Mouse (Mus musculus): Measurements from ENCODE around the gene Plekhh2. TPM values are rescaled to one million over a fixed set of nuclear protein-coding genes. Genes with fewer than 3 reads are reported as not detected.

The Plekhh2 gene
- total RNA-seq, 2 experiments from 2014 or later = 0.32 TPM; not detected in 1

GRCm38 (mm10) chr17:84603202-84603627 is 91.5 kb downstream of the Plekhh2 start:
- no peak for ATAC-seq (replicated peaks; ENCODE audit: poor library complexity, severe bottlenecking)

- ATAC-seq (replicated peaks; ENCODE audit: poor library complexity, severe bottlenecking) = no peak
Measured at GRCm38 (mm10) chr17:84603709-84604420, 92.2 kb downstream of the Plekhh2 start.

GRCm38 (mm10) chr17:84606976-84607375 is 95.3 kb downstream of the Plekhh2 start:
- ATAC-seq (replicated peaks; ENCODE audit: poor library complexity, severe bottlenecking) = no peak

- ATAC-seq (replicated peaks; ENCODE audit: poor library complexity, severe bottlenecking) = peak; percentile 83
Measured at GRCm38 (mm10) chr17:84607617-84608016, 95.9 kb downstream of the Plekhh2 start.

GRCm38 (mm10) chr17:84608606-84609005 is 96.9 kb downstream of the Plekhh2 start:
- no peak for ATAC-seq (replicated peaks; ENCODE audit: poor library complexity, severe bottlenecking)

- no peak for ATAC-seq (replicated peaks; ENCODE audit: poor library complexity, severe bottlenecking)
Measured at GRCm38 (mm10) chr17:84611500-84611899, 99.8 kb downstream of the Plekhh2 start.

GRCm38 (mm10) chr17:84611971-84612370 is 100.3 kb downstream of the Plekhh2 start:
- peak; percentile 56; the same call in 1 of the 2 replicates for ATAC-seq (replicated peaks; ENCODE audit: poor library complexity, severe bottlenecking)

- ATAC-seq (replicated peaks; ENCODE audit: poor library complexity, severe bottlenecking) = no peak
Measured at GRCm38 (mm10) chr17:84615811-84616210, 104.1 kb downstream of the Plekhh2 start.

GRCm38 (mm10) chr17:84616526-84617074 is 104.9 kb downstream of the Plekhh2 start:
- ATAC-seq (replicated peaks; ENCODE audit: poor library complexity, severe bottlenecking) = no peak

- ATAC-seq (replicated peaks; ENCODE audit: poor library complexity, severe bottlenecking) = no peak
Measured at GRCm38 (mm10) chr17:84617953-84618352, 106.3 kb downstream of the Plekhh2 start.

- ATAC-seq (replicated peaks; ENCODE audit: poor library complexity, severe bottlenecking) = peak; percentile 80
Measured at GRCm38 (mm10) chr17:84619112-84619511, 107.4 kb downstream of the Plekhh2 start.

GRCm38 (mm10) chr17:84620076-84620475 is 108.4 kb downstream of the Plekhh2 start:
- no peak for ATAC-seq (replicated peaks; ENCODE audit: poor library complexity, severe bottlenecking)

- ATAC-seq (replicated peaks; ENCODE audit: poor library complexity, severe bottlenecking) = peak; percentile 33; the same call in 1 of the 2 replicates
Measured at GRCm38 (mm10) chr17:84620610-84621009, 108.9 kb downstream of the Plekhh2 start.

- no peak for ATAC-seq (replicated peaks; ENCODE audit: poor library complexity, severe bottlenecking)
Measured at GRCm38 (mm10) chr17:84621209-84621608, 109.5 kb downstream of the Plekhh2 start.

GRCm38 (mm10) chr17:84622028-84622427 is 110.3 kb downstream of the Plekhh2 start:
- no peak for ATAC-seq (replicated peaks; ENCODE audit: poor library complexity, severe bottlenecking)

GRCm38 (mm10) chr17:84622873-84623272 is 111.2 kb downstream of the Plekhh2 start:
- no peak for ATAC-seq (replicated peaks; ENCODE audit: poor library complexity, severe bottlenecking)

- ATAC-seq (replicated peaks; ENCODE audit: poor library complexity, severe bottlenecking) = peak; percentile 97
Measured at GRCm38 (mm10) chr17:84626276-84626856, 114.7 kb downstream of the Plekhh2 start, which contains the start of gene Dync2li1. Dync2li1 (plus strand) TSS chr17:84626496.

- no peak for ATAC-seq (replicated peaks; ENCODE audit: poor library complexity, severe bottlenecking)
Measured at GRCm38 (mm10) chr17:84626857-84627305, 115.2 kb downstream of the Plekhh2 start.

GRCm38 (mm10) chr17:84627721-84628120 is 116.0 kb downstream of the Plekhh2 start:
- no peak for ATAC-seq (replicated peaks; ENCODE audit: poor library complexity, severe bottlenecking)

- no peak for ATAC-seq (replicated peaks; ENCODE audit: poor library complexity, severe bottlenecking)
Measured at GRCm38 (mm10) chr17:84628611-84629010, 116.9 kb downstream of the Plekhh2 start.

- ATAC-seq (replicated peaks; ENCODE audit: poor library complexity, severe bottlenecking) = no peak
Measured at GRCm38 (mm10) chr17:84631836-84632235, 120.1 kb downstream of the Plekhh2 start.

Data from granulocyte monocyte progenitor cell, adult 5-6 weeks (primary cell).